Mouse (Mus musculus) c-Kit-positive CD71-positive TER-119-negative erythroid progenitor cells, embryonic 14.5 days (primary cell): ENCODE data around the gene Gtf2ird2.

Experiments
- DNase-seq: peaks from one replicate; pipeline ENCODE4 v3.0.0-alpha.2; 2013; ENCODE audit warnings: low read depth

Gene Gtf2ird2

DNA sequence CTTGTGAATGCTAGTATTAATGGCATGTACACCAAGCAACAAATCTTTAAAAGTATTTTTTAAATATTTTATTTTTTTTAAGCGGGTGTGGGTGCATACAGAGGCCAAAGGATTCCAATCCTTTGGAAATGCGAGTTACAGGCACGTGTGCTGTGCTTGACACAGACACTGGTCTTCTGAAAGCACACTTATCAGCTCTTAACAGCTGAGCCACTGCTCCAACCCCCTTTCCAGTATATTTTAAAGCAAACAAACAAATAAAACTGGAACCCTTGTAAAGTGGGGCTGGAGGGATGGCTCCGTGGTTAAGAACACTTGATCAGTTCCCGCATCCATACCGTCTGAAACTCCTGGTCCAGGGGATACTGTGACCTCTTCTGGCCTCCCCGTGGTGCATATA is 657 bp upstream of the Gtf2ird2 start:
- DNase-seq = no peak

DNA sequence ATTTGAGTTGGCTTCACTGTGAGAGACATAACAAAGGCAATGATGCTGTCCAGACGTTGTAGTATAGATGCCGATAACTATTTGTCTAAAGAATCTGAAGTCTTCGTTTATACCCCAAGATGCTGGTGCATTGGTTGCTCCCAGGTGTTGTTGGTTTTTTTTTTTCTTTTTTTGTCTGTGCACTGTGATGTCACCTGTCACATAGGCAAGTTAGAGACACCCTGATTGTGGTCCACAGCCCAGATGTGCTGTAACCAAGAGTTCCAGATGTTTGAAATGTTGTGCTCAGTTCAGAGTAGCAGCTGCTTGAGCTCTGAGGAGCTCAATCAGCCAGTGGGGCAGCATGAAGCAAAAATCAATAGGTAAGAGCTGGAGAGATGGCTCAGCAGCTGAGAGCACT is 2.2 kb downstream of the Gtf2ird2 start:
- DNase-seq = no peak

DNA sequence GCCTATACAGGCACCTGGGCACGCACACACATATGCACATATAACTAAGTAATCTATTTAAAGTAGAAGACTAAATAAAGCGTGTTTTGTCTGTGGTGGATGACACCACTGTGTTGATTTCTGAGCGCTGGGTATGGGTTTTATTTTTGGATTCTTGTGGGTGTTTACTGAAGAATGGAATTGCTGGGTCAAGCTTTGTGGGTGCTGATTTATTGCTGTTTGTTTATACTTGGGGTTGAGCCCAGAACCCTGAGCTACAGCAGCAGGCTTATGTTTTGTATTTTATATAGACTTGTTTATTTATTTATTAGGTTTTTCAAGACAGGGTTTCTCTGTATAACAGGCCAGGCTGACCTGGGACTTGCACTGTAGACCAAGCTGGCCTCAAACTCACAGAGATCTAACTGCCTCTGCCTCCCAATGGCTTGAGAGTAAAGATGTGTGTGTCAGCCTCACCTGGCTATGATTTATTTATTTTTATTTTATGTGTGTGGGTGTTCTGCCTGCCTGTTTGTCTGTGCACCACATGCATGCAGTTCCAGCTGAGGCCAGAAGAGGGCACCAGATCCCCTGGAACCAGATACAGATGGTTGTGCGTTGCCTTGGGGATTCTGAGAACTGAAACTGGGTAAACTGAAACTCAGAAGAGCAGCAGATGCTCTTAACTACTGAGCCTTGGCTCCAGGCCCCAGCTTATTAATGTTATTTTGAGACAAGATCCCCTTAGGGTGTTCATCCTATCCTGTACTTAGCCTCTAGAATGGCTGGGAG is 3.3 kb downstream of the Gtf2ird2 start:
- DNase-seq = peak; percentile 72

DNA sequence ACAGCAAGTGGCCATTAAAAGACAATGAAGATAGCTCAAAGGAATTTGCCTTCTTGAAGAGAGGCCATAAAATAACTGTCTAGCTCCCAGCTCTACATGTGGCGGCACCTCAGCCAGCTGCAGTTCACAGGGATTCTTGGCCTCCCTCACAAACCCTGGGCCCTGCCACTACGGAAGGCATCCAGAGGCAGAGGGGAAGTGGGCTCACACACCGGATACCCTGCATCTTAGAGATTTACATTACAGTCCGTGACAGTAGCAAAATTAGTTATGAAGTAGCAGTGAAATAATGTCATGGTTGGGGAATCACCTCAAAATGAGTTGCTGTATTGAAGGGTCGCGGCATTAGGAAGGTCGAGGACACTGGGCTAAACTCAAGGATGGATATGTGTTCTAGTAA is 4.8 kb downstream of the Gtf2ird2 start:
- DNase-seq = no peak

DNA sequence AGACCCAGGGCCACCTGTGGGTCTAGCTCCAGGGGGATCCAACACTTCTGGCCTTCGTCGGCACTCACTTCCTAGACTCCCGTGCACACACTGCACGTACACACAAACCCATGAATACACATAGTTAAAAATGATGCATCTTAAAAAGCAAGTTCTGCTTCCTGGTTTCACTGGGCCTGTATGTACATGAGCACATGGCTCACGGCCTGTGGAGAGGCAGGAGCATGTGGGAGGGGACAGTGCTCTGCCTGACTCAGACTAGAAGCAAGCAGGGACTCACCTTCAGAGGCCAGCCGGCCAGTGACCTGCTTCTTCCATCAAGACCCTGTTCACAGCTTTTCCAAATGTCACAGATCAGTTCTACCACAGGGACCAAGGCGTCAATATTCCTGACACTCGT is 9.8 kb downstream of the Gtf2ird2 start:
- no peak for DNase-seq

DNA sequence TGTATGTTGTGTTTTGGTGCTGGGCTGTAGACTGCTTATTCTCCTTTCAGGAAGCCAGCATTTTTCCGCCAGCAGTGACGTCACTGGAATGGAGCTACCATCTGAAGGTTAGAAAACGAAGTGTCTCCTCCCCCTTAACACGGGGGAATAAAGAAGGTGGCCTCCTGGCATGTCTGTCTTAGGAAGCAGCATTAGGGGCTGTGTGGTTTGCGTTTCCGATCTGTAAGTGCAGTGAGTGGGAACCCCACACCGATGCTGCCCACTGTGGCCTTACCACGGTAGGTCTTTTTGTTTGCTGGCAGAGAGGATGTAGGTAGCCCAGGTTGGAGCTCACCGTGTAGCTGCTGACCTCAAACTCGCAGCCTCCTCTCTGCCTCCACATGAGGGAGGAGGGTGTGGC is 22.9 kb downstream of the Gtf2ird2 start:
- DNase-seq = no peak

DNA sequence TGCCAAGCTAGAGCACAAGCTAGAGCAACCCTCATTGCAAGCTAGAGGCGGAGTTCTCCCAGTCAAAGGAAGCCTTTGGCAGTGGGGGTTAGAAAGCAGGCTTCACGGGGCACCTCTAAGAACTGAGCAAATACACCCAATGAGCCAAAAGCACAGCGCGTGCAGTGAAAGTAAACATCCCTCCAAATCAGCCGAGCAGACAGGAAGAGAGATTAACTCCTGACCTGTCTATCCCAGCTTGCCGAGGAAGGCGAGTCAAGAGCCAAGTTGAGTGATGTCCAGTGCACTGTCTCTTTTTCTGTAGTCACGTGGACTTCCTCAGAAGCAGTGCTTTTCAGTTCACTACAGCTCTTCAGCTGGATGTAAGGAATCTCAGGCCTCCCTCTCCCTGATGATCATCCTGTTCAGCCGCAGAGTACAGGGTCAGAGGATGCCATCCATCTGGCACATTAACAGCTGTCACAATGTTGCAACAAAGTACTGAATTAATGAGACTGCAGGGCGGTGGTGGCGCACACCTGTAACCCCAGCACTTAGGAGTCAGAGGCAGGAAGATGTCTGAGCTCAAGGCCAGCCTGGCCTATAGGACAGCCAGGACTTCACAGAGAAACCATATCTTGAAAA is 26.2 kb downstream of the Gtf2ird2 start:
- DNase-seq = no peak

DNA sequence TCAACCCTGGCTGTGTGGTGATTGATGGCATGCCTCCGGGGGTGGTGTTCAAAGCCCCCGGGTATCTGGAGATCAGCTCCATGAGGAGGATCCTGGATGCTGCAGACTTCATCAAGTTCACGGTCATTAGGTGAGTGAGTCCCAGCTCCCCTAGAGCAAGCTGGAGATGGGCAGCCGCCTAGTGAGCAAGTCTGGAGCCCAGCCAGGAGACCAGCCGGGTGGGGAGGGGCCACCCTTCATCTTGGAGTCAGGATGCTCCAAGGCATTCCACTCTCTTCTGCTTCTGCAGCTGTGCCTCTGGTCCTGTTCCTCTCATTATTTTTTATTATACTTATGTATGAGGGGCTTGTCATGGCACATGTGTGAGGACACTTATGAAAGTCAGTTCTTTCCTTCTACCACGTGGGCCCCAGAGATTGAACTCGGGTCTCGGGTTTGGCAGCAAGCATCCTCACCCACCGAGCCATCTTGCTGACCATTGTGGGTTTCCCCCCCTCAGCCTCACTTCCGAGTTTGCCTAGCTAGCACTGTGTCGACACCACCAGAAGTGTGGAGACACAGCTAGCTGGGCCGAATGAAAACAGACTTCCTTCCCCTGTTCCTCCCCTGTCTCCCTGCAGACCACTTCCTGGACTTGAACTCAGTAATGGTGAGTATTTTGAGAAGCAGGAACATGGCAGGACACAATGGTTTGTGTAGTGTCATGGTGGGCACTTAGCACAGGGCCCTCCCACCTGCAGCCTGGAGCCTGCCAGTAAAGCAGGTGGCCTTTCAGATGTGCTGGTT is 30.4 kb downstream of the Gtf2ird2 start:
- DNase-seq = no peak

DNA sequence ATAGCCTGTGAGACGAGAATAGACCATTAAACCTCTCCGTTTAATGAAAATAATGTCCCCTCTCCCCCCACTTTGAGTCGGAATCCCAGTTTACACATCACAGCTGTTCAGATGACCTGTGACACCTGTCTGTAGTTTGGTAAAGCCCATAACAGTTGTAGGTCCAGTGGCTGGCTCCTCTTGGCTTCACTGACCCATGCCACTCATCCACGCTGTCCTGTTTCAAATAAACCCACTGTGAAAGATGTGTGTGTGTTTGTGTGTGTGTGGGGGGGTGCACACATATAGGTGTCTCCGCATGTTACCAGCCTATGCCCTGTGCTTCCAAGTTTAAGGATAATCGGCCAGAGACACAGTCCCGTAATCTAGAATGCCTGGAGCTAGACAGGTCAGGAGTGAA is 34.1 kb downstream of the Gtf2ird2 start:
- no peak for DNase-seq

DNA sequence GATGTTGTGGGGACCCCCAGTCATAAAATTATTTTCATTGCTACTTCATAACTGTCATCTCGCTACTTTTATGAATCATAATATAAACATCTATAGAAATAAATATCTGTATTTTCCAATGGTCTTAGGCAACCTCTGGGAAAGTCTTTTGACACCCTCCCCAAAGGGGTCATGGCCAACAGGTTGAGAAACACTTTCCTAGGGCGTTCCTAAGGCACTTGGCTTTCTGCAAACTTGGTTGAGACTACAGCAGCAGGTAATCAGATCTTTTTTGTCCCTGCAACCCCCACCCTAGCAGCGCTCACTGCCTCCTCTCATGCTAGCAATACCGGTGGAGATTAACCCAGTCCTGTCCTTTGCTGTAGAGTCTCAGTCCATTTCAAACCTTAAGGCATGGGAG is 37.5 kb downstream of the Gtf2ird2 start:
- no peak for DNase-seq

DNA sequence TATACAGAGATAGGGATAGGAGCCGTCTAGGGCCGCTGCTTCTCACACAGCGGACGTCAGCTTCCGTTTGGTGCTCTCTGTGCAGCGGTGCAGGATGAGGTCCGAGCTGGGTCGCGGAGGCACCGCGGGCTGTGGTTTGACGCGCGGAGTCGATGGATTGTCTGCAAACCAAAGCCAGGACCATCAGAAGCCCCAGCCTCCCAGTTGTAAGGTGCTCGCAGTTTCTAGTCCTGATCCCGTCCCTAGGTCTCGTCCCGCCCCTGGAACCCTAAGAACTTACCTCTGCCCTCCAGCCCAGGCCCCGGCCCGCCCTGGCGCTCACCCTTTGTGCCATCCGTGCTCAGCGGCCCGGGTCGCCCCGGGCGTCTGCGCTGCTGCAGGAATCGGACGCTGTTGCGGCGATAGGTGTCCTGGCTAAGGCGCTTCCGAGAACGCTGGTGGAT is 37.9 kb downstream of the Gtf2ird2 start:
- no peak for DNase-seq

DNA sequence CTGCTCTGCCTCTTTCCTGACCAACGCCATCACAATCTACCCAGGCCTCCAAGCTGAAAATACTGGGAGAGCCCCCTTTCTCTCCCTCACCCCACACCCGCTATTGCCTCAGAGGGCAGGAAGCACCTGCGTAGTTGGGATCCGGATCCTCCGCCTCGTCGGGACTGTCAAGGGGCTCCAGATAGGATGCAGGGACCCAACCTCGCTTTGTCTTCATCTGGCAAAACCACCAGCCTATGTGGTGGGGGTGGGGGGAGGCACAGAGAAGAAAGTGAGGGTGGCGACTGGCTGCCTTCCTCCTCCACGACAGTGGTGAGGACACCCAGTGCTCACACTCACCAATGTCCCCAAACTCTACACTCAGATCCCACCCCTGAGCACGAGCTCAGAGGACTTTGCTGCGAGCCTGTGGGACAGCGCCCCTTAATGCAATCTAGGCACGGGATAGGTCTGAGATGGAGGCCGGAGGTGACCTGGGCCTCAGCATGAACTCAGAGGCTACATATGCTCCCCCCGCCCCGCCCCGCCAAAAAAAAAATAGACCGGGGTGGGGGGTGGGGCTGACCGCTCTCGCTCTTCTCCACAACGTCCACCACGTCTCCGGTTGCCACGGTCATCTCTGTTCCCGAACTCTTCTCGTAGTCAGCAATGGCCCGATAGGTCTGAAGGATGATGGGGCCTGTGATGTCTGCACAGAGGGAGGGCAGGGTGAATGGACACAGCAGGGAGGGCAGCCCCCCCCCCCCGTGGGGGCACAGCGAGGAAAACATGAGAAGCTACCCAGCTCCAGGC is 41.5 kb downstream of the Gtf2ird2 start:
- DNase-seq = no peak

DNA sequence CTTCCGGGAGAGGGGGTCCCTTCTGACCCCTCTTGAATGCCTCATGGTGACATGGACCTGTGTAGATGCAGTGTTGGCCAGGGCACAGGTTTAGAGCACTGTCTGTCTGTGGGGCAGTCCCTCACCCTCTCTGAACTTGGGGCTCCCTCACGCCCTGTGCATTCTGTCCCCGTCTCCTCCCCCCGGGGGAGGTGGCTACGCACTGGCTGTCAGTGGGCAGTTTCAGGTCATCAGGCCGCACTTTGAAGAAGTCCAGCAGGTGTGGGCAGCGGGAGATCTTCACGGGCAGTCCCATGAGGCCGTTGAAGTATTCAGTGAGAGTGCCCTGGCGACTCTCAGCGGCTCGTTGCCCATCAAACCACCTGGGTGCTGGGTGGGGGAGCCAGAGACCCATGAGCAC is 43.1 kb downstream of the Gtf2ird2 start:
- DNase-seq = no peak

DNA sequence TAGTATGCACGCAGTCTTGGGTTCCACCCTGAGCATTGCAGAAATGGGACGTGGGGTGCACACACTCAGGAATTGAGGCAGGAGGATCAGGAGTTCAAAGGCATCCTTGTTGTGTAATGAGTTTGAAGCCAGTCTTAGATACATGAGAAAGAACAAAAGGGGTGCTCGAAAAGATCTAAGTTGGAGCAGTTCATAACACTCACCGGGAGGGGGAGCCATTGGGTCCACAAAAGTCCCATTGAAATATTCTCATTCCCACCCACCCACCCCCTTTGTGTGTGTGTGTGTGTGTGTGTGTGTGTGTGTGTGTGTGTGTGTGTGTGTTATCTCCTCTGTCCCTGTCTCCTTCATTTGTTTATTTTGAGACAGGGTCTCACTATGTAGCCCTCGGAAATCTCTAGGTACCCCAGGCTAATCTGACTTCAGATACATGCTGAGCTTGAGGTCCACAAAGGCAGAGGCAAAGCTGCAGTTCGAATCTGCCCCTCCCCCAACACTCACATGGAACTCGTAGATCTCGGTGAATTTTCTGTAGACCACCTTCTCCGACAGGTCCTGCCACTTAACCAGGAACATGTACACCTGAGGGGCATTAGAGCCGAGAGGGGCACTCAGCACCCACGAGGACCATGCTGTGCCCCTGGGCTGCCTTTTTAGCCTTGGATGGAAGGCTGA is 43.9 kb downstream of the Gtf2ird2 start:
- peak; percentile 32 for DNase-seq

DNA sequence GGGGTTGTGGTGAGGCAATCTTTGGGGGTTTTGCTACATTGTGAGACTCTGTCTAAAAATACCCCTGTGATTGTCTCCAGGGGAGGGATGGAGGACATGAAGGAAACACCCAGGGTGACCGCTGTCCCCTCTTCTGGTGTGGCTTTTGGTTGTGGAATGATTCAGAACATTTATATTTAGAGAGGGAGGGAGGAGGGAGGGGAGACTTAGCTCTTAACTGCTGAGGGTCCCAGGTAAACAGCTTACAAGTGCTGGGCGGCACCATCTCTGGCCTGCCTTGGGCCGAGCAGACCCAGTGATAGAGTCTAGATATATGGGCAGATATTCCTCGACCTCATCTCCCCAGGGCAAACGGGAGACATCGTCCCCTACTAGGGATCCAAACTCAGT is 44.4 kb downstream of the Gtf2ird2 start:
- DNase-seq = no peak

DNA sequence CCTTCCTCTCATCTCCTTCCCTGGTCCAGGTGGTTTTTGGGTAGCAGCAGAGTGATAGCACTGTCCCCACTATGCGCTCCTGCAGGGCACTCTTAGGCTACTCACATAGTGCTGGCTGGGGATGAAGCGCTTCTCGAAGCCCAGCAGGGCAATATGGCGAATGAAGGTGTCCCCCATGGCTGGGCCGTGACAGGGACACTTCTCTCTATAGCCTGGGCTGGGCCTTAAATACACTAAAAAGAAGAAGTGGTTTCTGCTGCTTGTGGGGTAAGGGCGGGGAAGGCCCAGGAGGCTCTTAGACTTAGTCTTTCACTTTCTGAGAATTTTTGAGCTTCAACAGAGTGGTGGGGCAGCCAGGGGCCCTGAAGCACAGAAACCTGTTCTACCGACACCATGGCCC is 45.6 kb downstream of the Gtf2ird2 start, which contains the start of gene Ncf1:
Gene Ncf1, minus strand, starts transcription at position 235 of the 400 bp plus-strand sequence.
- DNase-seq = no peak

DNA sequence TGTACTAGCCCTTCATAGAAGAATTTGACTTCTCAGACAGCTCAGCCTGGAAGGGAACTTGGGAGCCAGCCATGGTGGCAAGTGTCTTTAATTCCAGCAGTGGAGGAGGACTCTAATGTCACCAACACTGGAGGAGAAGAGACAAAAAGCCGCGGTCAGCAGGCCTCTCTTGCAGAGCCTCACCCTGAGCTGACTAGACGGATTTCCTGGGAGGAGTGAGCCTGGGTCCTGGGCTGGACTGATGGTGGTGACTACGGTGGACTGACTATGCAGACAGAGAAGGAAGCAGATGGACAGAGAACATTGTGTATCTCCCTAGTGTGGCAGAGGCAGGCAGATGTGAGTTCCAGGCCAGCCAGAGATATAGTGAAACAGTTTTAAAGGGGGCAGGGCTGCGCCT is 47.6 kb downstream of the Gtf2ird2 start:
- no peak for DNase-seq

DNA sequence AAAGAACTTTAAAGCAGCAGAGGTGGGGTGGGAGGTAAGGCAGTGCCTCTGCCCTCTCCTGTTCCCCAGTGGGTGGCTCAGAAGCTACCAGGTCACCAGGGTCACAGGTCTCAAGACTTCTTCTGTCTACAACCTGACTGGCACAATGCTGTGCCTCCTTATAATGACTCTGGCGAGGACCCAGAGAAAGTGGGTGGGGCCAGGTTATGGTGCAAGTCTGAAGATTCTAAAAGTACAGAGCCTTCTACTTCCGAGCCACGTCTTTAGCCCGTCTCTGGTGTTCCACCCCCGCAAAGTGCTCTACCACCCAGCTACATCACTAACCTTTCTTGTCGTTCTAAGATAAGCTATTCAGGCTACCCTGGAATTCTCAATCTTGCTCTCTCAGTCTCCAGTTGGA is 48.3 kb downstream of the Gtf2ird2 start:
- peak; percentile 64 for DNase-seq

DNA sequence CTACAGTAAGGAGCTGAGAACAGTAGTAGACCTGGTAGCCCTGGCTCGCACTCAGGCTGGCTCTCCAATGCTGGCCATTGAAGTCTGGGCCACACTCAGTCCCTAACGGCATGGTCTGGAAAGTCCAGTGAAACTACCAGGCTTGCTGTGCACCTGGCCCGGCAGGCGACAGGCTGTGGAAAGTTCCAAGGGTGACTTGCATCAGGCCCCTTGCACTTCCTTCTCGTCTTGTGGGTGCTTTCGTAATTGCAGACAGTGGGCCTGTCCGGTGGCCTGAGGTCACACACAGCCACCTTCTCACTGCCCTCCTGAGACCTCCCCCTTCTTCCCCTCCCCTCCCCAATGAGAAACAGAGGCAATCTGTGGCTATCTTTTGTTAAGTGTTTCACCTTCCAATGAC is 48.7 kb downstream of the Gtf2ird2 start:
- no peak for DNase-seq

DNA sequence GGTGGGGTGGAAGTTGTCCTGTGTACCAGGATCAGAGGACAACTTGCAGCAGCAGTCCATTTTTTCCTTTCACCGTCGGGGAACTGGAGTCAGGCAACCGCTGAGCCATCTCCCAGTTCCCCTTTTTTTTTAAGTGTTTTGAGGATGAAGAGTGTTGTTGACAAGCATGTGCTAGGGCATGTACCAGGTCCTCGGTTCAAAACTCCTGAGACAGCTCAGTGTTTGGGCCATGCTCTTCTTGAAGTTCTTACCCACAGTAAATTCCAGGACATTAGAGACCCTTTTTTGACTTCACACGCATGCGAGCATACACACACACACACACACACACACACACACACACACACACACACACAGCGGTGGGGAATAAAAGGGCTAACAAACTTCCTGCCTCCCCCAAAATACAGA is 49.4 kb downstream of the Gtf2ird2 start:
- DNase-seq = no peak

DNA sequence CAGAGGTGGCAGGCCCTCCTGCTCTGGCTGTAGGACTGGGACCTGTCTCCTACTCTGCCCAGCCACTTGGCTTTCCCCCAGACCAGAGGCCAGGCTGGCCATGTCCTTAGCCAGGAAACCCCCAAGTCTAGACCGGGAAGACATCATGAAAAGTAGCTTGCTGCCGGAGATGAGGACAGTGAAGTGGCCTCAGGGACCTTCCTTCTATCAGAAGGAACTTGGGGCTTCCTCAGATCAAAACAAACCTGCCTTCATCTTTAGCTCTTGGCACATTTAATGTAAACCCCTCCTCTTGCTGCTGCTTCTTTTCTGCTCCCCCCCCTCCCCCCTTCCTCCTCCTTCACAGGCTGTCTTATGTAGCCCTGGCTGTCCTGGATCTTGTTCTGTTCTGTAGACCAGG is 50.4 kb downstream of the Gtf2ird2 start:
- DNase-seq = no peak

DNA sequence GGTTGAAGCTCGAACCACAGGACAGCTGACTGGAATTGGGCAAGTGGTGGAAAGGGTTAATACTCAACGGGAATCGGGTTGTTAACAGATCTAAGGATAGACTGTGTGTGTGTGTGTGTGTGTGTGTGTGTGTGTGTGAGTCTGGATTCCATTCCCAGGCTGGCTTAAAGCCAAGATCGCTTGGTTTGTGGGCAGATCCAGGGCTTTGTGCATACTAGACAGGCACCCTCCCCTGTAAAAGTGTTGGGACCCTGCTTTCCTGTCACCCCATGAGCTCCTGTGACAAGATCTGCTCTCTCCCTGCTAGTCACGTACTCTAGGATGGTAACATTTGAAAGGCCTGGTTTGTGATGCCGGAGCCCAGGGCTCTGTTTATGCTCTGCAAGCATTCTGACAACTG is 51.3 kb downstream of the Gtf2ird2 start:
- no peak for DNase-seq
